Mouse (Mus musculus) NIH3T3 (cell line): ENCODE measurements around the gene Galns.

ENCODE experiments used
- DNase-seq: peaks from one replicate; pipeline ENCODE4 v3.0.0-alpha.2; 2012; ENCODE audit warnings: low read depth

Gene Galns

DNA sequence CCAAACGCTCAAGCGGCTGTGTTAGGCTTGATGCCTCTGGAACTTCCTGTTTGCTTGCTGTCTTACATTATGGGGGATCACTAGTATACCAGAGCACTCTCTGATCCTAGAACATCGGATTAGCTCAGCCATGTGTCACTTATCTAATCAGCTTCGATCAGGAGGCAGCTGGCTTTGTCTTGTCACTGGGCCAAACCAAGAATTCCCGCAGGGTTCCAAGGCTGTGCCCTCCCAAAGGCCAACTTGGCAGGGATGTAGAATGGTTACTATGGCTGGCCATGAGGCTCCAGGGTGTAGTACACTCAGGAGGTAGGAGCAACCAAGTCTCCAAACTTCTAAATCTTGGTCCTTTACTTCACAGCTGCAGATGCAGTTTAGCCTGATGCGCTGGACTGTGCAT is 44.5 kb downstream of the Galns start:
- DNase-seq, result peak; percentile 77

DNA sequence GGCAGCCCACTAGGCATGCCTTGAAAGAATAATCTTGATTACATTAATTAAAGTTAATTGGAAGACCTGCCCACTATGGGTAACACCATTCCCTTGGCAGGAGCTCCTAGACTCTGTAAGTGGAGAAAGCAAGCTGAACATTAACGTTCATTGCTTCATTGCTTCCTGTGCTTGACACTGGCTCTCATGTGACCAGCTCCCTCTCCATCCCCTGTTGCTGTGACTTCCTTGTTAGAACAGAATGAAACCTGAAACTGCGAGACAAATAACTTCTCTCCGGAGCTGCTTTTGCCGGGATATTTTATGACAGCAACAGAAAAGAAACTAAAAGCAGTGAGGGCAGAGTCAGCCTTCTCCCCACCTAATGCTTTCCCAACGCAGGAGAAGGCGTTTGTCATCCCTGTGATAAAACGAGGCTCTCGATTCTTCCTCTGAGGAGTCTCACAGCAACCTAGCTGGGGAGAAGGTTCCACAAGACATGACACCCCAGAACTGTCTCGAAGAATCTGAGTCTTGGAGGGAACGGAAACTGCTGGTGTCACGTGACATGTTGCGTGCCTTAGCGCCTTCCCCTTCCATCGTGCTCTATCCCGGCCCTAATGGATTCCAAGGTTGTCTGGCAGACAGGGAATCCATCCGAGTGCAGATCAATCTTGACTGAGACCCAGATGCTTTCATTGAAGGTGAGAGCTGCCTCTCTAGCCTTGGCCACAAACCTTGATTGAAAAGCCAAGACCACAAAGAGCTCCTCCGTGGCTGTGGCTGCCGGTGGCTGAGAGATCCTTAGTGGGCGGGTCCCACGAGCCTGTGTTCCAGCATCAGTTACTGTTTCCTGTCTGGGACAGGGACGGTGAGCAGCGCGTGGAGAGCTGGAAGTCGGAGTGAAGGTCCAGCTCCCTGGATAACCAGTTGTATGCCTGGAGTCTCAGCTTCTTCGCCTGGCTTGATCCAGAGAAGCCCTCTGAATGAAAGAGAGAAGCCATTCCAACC is 46.6 kb downstream of the Galns start:
- no peak for DNase-seq

DNA sequence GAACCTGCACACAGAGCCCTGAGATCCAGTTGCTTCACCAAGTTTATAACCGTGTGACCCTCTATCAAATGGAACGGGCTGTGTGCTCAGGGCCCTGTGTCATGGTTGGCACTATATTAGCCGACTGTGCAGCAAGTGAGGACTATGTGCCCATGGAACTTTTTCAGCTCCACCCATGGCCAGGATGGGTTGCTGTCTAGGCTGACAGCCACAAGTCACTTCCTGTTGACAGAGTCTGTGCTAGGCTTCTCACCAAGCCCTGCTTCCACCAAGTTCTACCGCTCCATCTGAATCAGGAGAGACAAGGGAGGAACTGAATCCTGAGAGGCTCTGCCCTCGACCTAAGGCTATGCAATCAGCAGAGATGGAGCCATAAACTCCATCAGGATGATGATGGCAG is 50.1 kb downstream of the Galns start:
- no peak for DNase-seq

DNA sequence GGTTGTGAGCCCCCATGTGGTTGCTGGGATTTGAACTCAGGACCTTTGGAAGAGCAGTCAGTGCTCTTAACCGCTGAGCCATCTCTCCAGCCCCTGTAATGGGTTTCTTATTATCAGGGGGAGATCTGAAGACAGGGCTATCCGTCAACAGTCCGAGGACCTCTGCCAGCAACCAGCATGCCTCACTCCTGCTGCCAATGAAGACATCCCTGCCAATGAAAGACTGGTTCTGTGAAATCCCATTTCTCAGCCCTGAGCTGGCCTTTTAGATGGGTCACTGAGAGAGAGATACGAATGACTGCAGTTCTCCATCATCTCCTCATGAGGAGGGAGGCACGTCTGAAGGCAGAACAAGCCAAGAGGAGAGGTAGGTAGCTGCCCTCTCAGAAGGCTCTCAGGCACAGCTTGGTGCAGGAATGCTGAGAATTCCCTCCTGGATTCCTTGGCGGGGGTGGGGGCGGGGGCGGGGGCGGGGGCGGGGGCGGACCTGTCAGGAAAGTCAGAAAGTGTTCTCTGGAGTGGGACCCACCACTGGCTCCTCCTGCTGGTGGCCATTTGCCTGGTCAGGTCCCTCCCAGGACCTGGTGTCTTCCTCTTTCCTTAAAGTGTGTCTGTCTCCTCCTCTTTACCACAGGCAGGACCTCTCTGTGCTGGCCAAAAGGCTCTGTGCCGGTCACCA is 52.5 kb downstream of the Galns start:
- DNase-seq, result peak; percentile 92

DNA sequence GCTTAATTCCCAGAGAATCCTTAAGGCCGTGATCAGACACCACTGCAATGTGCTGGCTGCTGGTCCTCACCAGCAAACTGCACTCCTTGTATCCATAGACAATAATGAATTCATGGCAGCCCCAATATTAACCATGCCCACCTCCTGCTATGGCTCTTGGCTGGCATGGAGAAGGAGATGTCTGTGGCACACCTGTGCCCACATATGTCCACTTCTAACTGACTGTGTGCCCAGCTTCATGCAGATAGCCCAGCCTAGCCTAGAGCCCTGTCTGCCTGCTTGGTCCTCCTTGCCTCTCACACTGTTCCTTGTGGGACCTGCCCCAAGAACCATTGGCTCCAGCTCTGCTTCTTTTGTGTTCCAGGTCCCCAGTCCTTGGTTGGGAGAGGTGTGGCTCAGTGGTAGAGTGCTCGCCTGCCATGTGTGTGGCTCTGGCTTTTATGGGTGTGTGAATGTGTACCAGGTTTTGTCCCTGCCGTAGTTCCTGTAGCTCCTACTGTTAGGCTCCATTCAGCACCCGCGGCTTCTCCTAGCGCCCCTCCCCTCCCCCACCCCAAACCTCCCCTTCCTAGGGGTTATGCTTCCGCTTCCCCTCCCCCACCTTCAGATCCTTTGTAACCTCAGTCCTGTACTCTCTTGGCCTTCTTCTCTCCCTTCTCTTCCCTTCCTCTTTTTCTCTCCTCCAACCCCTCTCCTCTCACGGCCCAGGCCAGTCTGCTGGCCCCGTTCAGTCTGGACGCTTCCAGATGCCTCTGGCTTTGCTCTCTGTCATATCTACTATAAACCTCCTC is 53.8 kb downstream of the Galns start:
- DNase-seq, result peak; percentile 37

DNA sequence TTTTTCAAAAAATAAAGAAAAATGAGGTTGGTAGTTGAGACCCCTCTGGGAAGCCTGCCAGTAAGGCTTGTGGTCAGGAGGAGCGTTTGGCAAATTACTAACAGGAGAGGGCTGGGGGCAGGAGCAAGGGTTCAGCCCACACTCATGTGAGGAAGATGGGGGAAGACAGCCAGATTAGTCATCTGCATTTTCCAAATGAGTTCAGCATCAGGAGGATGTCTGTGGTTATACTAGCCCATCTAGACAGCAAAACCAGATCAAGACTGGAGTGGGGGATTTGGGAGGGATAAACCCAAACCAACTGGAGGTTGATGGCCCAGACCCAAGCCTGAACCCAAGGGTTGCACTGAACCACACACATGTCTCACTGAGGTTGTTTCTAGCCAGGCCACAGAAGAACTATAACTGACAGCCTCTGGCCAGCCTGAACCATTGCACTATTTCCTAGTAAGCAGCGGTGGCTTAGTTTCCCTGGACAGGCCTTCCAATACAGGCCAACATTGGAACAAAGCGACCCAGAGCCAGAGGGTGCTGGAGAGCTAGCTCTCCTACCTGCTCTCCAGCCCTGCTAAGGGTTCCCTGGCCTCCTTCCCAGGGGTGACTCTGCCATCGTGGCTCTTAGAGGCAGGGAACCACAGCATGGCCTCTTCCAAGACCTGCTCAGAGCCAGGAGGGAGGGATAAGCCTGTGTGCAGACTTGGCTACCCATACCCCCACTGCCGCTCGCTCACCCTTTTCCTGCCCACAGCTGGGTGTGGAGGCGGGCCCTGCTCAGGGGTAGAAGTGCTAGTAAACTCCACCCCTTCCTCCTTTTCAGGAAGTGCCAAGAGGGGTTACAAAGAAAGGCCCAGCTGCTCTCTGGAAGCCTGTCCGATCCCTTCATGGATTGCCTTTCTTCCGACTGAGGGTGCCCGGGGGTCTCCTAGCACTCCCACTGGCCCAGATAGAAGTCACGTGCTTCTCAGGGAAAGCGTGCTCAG is 54.9 kb downstream of the Galns start:
- DNase-seq, result peak; percentile 99

DNA sequence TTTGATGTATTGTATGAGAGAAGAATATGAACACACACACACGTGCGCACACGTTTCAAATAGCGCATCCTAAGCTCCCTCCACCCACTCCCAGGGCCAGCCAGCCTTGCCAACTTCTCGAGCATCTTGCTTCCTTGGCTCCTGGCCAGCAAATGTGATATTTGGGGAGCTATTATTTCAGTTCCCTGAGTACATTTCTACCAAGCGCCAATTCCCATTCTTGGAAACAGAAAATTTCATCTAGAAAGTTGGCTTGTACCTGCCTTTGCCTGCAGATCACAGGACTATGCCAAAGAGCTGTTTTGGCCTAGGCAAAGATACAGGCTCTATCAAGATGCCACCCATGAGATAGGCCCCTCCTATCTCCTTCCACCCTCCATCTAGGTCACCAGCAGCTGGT is 56.5 kb downstream of the Galns start:
- peak; percentile 74 for DNase-seq

DNA sequence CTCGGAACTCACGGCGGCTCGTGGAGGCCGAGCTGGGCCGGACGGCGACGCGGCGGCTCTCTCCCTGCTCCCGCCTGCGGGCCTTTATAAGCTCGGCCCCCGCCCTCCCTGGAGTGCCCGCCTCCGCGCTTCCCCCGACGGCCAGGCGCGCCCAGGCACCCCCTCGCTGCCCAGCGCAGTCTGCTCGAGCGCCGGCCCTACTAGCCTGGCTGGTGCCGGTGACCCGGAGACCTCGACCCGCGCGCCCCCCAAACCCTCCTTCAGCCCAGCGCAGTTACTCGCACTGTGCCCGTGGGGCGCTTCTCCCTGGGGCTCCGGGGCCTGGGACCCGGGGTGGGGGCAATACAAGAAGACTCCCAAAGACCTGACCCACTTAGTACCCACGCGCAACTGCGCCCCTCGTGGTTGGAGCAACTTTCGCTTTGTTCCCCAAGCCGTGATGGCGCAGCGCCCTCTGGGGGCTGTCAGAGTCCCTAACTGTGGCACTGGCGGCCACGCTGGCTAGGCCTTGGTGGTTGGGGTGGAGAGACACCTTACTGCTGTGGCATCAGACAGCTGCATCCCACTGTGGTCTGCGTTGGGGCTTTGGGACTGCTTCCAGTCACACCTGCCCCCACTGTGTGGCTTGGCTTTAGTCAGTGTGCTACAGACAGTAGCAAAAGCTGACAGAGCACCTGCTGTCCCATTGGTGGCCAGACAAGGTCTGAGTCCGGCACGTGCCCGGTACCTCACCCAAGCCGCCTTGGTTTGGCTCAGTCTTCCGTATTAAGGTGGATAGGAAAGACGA is 59.8 kb downstream of the Galns start, which contains the start of gene Piezo1:
Gene Piezo1, minus strand, starts transcription at position 65 of the 787 bp plus-strand sequence.
- DNase-seq, result peak; percentile 98

DNA sequence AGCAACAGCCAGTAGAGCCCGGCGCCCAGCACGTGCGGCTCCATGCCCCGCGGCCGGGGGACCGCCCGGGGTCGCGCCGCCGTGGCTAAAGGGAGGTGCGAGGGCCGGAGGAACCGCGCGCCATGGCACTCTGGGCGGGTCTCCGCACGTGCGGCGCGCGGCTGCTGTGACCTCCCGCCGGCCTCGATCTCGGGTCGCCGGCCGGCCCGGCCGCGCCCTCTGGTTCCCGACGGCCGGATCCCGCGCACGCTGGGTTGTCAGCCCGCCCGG is 60.3 kb downstream of the Galns start:
- DNase-seq, result no peak

DNA sequence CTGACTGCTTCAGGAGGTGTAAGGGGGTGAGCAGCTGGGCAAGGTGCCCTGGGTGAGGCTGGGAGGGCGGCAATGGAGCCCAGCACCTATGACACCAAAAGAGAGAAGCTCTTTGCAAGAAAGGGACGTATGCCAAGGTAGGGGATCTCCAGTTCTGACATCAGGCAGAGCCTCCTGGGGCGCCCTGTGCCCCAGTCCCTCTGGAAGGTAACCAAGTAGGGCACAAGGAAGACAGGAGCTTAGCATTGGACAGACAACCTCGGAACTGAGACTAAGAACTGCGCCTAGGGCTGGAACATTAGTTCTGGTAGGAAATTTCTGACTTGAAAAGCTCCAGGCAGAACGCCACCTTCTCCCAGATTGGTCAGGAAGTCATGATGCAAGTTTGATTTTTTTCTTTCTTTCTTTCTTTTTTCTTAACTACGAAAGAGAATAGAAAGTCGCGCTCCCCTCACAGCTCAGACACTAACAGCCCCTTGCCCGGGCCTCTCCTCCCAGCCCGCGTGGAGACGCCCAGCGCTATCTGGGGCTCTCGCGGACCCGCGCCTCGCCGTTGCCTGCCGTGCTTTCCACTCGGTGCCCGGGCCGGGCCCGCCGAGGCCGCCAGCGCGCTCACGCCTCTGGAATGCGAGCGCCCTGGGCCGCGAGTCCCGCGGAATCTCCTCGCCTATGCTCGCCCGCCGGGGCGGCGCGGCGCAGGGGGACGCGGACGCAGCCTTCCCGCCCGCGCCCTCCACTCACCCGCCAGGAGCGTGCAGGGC is 60.8 kb downstream of the Galns start:
- DNase-seq, result peak; percentile 74

DNA sequence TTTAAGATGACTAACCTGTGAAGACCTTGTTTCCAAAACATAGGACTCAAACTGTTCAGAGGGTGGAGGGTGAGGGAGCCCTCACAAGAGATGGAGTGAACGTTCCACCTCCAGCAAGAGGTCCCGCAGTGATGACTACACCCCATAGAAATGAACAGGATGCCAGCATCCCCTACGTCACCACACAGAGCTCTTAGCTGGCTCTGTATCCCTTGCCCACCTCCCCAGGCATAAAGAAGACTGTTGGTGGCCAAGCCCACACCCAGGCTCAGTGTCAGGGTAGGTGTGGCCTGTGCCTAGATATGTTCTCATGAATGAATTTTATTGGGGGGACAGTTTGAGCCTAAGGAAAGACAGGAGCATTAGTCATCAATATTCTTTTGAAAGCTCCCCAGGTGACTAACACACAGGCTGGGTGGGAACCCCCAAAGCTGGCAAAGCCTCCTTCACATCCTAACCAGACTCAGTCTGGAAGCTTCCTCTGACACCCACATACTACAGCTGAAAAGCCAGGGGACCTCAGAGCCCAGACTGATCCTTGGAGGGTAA is 62.3 kb downstream of the Galns start:
- DNase-seq, result peak; percentile 71

DNA sequence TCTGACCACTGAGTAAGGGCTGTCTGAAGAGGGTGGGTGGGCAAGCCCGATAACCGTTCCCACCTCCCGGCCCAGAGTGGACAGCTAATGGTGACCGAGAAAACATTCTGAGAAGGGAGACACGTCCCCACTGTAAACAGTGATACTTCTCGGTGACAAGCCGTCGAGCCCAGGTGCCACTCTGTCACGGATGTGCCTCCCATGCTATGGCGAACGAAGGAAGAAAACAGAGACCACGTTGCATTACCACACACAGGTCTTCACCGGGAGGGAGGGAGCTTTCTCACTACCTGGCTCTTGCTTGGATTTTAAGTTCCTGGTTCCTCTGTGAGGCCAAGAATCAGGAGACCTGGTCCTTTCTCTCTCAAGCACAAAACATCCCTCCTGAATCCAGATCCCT is 62.9 kb downstream of the Galns start:
- DNase-seq, result no peak

DNA sequence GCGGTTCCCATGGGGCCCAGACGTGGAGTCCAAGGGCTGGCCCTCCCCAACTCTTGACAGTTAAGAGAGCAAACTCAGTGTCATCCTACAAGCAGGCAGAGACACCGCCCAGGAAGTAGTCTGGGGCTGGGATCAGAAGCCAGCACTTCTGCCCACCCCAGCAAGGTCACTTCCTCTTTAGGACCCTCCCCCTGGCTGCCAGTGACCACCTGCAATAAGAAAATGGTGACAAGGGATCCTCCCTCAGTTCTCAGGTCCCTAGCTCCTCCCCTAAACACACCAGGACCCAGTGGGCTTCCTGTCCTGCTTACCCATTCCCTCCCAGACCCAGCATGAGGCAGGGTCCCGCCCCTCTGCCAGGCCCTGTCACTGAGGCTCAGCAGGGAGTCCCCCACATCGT is 63.4 kb downstream of the Galns start:
- DNase-seq, result no peak

DNA sequence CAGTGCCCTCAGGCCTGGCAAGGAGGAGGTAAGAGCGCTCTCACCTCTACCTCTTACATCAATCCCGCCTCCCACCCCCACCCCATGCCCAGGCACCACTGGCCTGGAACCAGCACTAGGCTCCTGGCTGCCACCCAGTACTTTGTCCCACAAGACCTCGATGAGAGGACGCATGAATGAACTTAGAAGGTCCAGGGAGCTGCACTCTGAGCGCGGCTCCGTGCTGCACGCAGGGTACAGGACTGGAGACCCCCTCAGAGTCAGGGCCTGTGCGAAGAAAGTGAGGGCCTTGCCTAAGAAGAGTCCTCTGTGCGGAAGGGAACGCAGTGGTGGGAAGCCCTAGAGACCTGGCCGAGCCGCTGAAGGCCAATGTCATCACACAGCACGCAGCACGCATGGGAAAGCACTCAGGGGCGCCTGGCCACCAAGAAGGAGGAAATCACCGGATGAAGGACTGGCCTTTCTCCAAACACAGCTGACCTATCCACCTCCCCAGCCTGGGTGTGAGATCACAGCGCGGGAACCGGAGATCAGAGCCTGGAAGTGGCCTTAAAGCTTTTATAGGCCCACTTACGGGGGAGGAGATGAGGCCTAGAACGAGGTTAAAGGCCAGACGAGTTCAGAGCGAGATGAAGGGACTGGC is 64.3 kb downstream of the Galns start:
- no peak for DNase-seq

DNA sequence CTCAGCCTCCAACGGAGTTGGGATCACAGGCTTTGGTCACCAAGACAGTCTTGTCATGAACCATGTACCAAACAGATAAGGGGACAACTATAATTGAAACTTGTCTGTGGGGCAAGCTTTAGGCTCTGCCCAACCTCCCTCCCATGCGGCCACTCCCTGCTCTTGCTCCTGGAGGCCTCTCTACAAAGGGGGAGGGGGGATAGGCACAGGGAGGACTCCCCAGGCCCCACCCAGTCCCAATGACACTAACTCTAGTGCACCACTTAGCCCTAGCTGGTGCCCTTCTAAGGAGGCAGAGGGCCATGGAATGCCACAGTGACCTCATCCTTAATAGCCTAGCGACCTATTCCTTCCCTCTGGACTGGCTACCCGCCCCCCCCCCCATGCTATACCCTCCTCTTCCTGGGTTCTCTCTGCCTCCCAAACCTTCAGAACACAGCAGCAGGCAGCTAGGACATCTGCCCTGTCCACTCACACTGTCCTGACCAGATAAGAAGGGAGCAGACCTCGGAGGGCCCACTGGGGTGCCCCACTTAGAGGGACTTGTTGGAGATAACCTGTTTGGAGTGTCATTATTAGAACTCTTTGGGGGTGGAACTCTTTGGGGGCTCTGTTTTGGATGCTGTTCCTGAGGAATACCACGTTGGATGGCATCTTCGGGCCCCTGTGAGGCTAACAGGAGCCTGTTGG is 65.1 kb downstream of the Galns start:
- no peak for DNase-seq

DNA sequence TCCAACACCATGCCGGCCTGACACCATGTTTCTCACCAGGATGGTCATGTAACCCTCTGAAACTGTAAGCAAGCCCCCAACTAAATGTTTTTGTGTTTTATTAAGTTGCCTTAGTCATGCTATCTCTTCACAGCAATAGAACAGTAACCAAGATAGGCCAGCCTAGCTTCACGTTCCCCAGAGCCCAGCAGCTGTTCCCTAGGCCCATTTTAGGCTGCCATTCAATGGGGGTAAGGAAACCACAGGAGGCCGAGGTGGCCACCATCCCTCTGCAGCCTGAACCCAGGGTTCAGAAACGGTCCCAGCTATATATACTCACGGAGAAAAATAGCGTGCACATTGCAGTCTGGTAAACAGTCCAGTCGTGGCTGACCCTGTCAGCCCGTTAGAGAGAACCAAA is 67.1 kb downstream of the Galns start:
- no peak for DNase-seq

DNA sequence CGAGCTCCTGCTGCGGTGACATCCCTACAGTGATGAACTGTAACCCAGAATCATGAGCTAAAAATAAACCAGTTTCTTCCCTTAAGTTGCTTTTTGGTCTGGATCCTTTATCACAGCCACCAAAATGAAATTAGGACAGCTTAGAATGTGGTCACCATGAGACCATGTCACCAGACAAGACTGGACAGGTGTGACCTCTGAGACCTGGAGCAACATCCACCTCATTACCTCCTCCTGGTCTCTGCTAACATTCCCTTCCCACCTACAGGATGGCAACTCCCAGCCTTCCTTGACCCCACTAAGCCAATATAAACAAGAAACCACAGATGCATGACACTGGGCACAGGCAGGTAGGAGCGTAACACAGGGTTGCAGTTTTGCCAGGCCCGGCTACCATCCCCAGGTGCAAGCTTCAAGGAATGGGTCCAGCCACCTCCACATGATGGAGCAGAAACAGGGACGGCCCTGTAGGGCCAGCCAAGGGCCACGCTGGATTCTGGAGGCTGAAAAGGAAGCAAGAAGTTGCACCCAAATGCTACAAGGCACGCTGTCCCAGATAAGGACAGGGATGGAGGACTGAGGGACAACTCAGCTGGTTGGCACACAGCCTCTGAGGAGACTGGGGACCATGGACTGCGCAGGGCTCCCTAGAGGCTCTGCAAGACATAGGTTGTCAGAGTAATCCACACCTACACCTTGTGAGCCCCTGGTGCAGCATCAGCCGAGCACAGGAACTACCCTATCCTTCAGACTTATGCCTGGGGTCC is 72.8 kb downstream of the Galns start:
- no peak for DNase-seq

DNA sequence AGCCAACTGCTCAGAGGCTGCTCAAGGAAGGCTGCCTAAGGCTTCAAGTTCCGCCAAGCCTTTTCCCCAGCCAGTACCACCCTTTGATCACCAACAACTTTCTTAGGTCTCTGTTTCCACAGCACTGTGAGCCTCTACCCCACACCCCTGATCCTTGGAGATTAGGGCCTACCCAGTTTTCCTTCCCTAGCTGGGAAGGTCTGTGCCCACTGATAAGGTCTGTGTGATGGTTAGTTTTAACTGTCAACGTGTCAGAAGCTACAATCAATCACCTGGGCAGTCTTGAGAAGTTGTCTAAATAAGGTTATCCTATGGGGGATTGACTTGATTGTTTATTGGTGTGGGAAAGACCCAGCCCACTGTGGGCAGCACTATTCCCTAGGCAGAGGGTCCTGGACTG is 73.5 kb downstream of the Galns start:
- no peak for DNase-seq
